Mouse (Mus musculus) WW6 (cell line): ENCODE measurements around the gene Prss33.

Source experiments
- DNase-seq: peaks from one replicate; pipeline ENCODE4 v3.0.0-alpha.2; 2013; ENCODE audit warnings: low read depth, low spot score

Prss33 gene

DNA sequence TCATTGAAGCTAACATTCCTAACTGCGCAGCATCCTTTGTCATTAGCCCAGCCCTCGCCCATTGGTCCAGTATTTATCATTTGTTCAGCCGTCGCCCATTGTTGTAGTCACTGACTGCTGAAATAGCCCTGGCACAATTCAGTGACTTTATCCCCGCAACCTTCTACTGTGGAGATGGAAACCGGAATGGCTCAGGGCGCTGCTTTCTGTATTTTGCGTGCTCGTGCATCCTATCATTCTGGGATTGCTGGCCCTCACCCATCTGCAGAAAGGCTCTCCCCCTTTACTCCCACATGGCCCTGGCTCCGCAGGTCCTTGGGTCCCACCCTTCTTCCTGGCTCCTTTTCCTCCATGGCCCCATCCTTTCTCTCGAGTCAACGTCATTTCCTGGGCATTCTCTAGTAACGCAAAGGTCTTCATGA is 49.3 kb downstream of the Prss33 start:
- no peak for DNase-seq

DNA sequence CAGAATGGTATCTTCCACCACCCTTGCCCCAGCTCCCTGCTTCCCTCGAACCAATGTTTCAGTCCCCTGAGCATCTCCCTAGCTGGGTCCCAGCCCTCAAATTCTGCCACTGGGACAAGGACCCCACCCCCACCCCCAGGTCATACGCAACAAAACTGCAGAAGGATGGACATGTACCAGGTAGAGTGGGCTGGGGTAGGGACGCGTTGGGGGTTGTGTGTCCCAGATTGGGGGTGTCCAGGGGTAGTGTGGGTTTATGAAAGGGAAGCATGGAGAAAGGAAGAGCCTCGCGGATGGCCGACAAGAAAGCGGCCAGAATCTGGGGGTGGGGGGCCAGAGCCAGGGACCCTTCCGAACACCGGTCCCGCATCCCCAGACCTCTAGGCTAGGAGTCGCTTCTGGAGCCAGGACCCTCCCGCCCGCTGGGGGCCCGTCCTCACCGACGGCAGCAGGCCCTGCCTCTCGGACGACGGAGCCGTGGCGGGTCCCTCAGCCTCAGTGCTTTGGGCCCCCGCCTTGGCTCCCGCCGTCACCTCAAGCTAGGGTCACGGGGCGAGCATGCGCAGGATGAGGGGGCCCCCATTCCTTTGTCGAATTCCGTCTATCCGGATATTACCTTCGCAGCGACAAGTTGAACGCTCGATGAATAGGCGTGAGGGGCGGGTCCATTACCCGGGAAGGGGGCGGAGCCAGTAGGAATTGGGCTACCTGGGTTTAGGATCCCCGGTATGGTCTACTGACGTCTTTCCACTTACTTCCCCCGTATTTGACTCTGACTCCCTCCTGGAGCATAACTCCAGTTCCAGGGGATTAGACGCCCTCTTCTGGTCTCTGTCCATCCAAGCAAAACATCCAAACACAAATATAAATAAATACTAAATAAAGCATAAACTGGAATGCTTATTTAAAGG is 50.0 kb downstream of the Prss33 start, which contains the start of gene Flywch2:
Flywch2 (minus strand) TSS at position 521 of the 911 bp plus-strand sequence.
- DNase-seq, result no peak

GRCm38 (mm10) chr17:23783352-23783751 is 52.5 kb downstream of the Prss33 start:
- no peak for DNase-seq
